In genomic region chr11:6472076-6472475, GRCm38 (mm10) we compare ENCODE assay signal across 10 mouse cellular contexts. TPM values are rescaled to one million over a fixed set of nuclear protein-coding genes. Genes with fewer than 3 reads are reported as not detected.
DNase-seq lines count a peak whose midpoint lies in the region; ATAC-seq and TF ChIP-seq lines count a peak whose summit lies in the region.
"Had no signal": no experiment of that assay in that cellular context is flagged by ENCODE, and none has a peak within 500 bp of the region (broad histone marks: within the 10 kb centered on the region; RNA-seq: fewer than 3 reads in every experiment).

No protein-coding gene starts in this region.

- DNase-seq in 416B (ENCODE audit: low read depth) (peak; percentile 70), MN1 (ENCODE audit: low spot score) (no peak)
- no peak for DNase-seq in liver, embryonic 14.5 days (ENCODE audit: low read depth in 3 of 3, low spot score in 3 of 3)
- DNase-seq in adrenal gland, postnatal 4 days (ENCODE audit: low spot score in 2 of 2): no peak
- DNase-seq in right cerebral cortex, postnatal 36 days (ENCODE audit: low spot score in 2 of 2): no peak
- DNase-seq: B cell, adult 2 months; thymus, postnatal 36 days had no signal

- no peak for TF ChIP-seq CTCF in liver, embryonic 14.5 days (IDR thresholded peaks at IDR 0.05; ENCODE audit: low read depth)

- H3K9me3 ChIP-seq in erythroblast, embryonic 14.5 days (ENCODE audit: control insufficient read depth, low read length): no peaks in the 10 kb centered on the region
- no peaks in the 10 kb centered on the region for H3K9me3 ChIP-seq in forebrain, embryonic 13.5 days (replicated peaks)
- H3K9me3 ChIP-seq in liver, embryonic 14.5 days (ENCODE audit: control insufficient read depth, low read length): no peaks in the 10 kb centered on the region

- H3K36me3 ChIP-seq in erythroblast, embryonic 14.5 days (ENCODE audit: control insufficient read depth): peaks cover 67% of the 10 kb centered on the region
- H3K36me3 ChIP-seq in forebrain, embryonic 13.5 days (ENCODE audit: poor library complexity, severe bottlenecking): peaks cover 13% of the 10 kb centered on the region
- peaks cover 22% of the 10 kb centered on the region for H3K36me3 ChIP-seq in liver, embryonic 14.5 days (replicated peaks; ENCODE audit: control insufficient read depth, insufficient read depth, low read depth)

- no peak for ATAC-seq in erythroblast, adult 5-6 weeks (replicated peaks; ENCODE audit: low FRiP score, poor library complexity, severe bottlenecking)
- ATAC-seq in forebrain, embryonic 13.5 days: no peak
- no peak for ATAC-seq in liver, embryonic 14.5 days (ENCODE audit: insufficient read depth)

- no peak for TF ChIP-seq EP300 in liver, embryonic 14.5 days (IDR thresholded peaks at IDR 0.05; ENCODE audit: low read depth)

- peaks cover 50% of the 10 kb centered on the region for H3K4me1 ChIP-seq in erythroblast, embryonic 14.5 days (ENCODE audit: control insufficient read depth)
- peaks cover 57% of the 10 kb centered on the region for H3K4me1 ChIP-seq in forebrain, embryonic 13.5 days
- H3K4me1 ChIP-seq in liver, embryonic 14.5 days (replicated peaks; ENCODE audit: control insufficient read depth in 2 of 2, insufficient read depth in 2 of 2, low read length in 1 of 2): peaks cover 21 to 24% of the 10 kb centered on the region in 2 experiments

- peak overlapping the region; percentile 87 for H3K4me3 ChIP-seq in erythroblast, embryonic 14.5 days (replicated peaks)
- peak overlapping the region; percentile 99 for H3K4me3 ChIP-seq in forebrain, embryonic 13.5 days
- peak overlapping the region; percentile 43 to 94 for H3K4me3 ChIP-seq in liver, embryonic 14.5 days (ENCODE audit: insufficient read depth in 1 of 2, low read depth in 2 of 2, low read length in 2 of 2)

- no peaks in the 10 kb centered on the region for H3K27me3 ChIP-seq in erythroblast, embryonic 14.5 days (ENCODE audit: control insufficient read depth)
- no peaks in the 10 kb centered on the region for H3K27me3 ChIP-seq in forebrain, embryonic 13.5 days
- no peaks in the 10 kb centered on the region for H3K27me3 ChIP-seq in liver, embryonic 14.5 days (ENCODE audit: control insufficient read depth, insufficient read depth, low read length)

- H3K9ac ChIP-seq in forebrain, embryonic 13.5 days: peak overlapping the region; percentile 64
- peak overlapping the region; percentile 32 for H3K9ac ChIP-seq in liver, embryonic 14.5 days (replicated peaks)

- H3K27ac ChIP-seq in forebrain, embryonic 13.5 days: peak overlapping the region; percentile 48
- no peak overlapping the region for H3K27ac ChIP-seq in liver, embryonic 14.5 days

- peak overlapping the region; percentile 76 for H3K4me2 ChIP-seq in forebrain, embryonic 13.5 days
- H3K4me2 ChIP-seq in liver, embryonic 14.5 days (ENCODE audit: low read depth): peak overlapping the region; percentile 93

RNA-seq across cellular contexts. Expression of gene Purb, which starts 3.6 kb away (rescaled TPM):
- polyA plus RNA-seq in erythroblast, embryonic 14.5 days (2012): 0.79 and 0.95 TPM in 2 replicates
- 16.1 and 21.9 TPM in 2 replicates for total RNA-seq in erythroblast, adult 5-6 weeks (2015; ENCODE audit: low replicate concordance)
- 13.0 and 19.0 TPM in 2 replicates for total RNA-seq in erythroblast, adult 5-6 weeks (2017; ENCODE audit: low replicate concordance)
- polyA plus RNA-seq in forebrain, embryonic 13.5 days (2015; fragmentation: Nextera tagmentation; extraction: Ambion mirVana): 13.9 and 14.8 TPM in 2 replicates
- polyA plus RNA-seq in liver, embryonic 14.5 days (2012; rRNA removed): 4.1 and 6.2 TPM in 2 replicates
- polyA plus RNA-seq in liver, embryonic 14.5 days (2014; fragmentation: Nextera tagmentation; extraction: Ambion mirVana): 6.2 TPM in 2 replicates
- total RNA-seq in adrenal gland, postnatal 4 days (2021): 10 to 100 TPM; 72.9 to 77.4 TPM

RNA-seq across cellular contexts. Expression of gene H2afv, which starts 27.8 kb away (rescaled TPM):
- 4.5 and 8.0 TPM in 2 replicates for polyA plus RNA-seq in erythroblast, embryonic 14.5 days (2012)
- 53.3 and 54.0 TPM in 2 replicates for total RNA-seq in erythroblast, adult 5-6 weeks (2015; ENCODE audit: low replicate concordance)
- total RNA-seq in erythroblast, adult 5-6 weeks (2017; ENCODE audit: low replicate concordance): 32.3 and 44.9 TPM in 2 replicates
- 942 and 1,061 TPM in 2 replicates for polyA plus RNA-seq in forebrain, embryonic 13.5 days (2015; fragmentation: Nextera tagmentation; extraction: Ambion mirVana)
- polyA plus RNA-seq in liver, embryonic 14.5 days (2012; rRNA removed): 35.2 and 44.2 TPM in 2 replicates
- polyA plus RNA-seq in liver, embryonic 14.5 days (2014; fragmentation: Nextera tagmentation; extraction: Ambion mirVana): 117 and 119 TPM in 2 replicates
- 100 to 1,000 TPM; 105 to 130 TPM for total RNA-seq in adrenal gland, postnatal 4 days (2021)

RNA-seq across cellular contexts. Expression of gene Myo1g, which starts 48.7 kb away (rescaled TPM):
- polyA plus RNA-seq in erythroblast, embryonic 14.5 days (2012): 0.15 and 0.20 TPM in 2 replicates
- total RNA-seq in erythroblast, adult 5-6 weeks (2015; ENCODE audit: low replicate concordance): 19.2 and 20.8 TPM in 2 replicates
- 18.7 and 20.8 TPM in 2 replicates for total RNA-seq in erythroblast, adult 5-6 weeks (2017; ENCODE audit: low replicate concordance)
- polyA plus RNA-seq in forebrain, embryonic 13.5 days (2015; fragmentation: Nextera tagmentation; extraction: Ambion mirVana): 0.17 and 0.21 TPM in 2 replicates
- polyA plus RNA-seq in liver, embryonic 14.5 days (2012; rRNA removed): 5.7 and 7.0 TPM in 2 replicates
- 5.4 and 5.7 TPM in 2 replicates for polyA plus RNA-seq in liver, embryonic 14.5 days (2014; fragmentation: Nextera tagmentation; extraction: Ambion mirVana)
- total RNA-seq in adrenal gland, postnatal 4 days (2021): 1 to 10 TPM; 3.1 to 4.8 TPM

RNA-seq across cellular contexts. Expression of gene Ppia, which starts 56.8 kb away (rescaled TPM):
- 5.4 and 5.5 TPM in 2 replicates for polyA plus RNA-seq in erythroblast, embryonic 14.5 days (2012)
- 1,176 and 1,185 TPM in 2 replicates for total RNA-seq in erythroblast, adult 5-6 weeks (2015; ENCODE audit: low replicate concordance)
- total RNA-seq in erythroblast, adult 5-6 weeks (2017; ENCODE audit: low replicate concordance): 351 and 513 TPM in 2 replicates
- polyA plus RNA-seq in forebrain, embryonic 13.5 days (2015; fragmentation: Nextera tagmentation; extraction: Ambion mirVana): 4,373 and 4,619 TPM in 2 replicates
- 1,485 and 1,780 TPM in 2 replicates for polyA plus RNA-seq in liver, embryonic 14.5 days (2012; rRNA removed)
- polyA plus RNA-seq in liver, embryonic 14.5 days (2014; fragmentation: Nextera tagmentation; extraction: Ambion mirVana): 3,165 and 3,291 TPM in 2 replicates
- 1,000 to 10,000 TPM; 1,693 to 1,728 TPM for total RNA-seq in adrenal gland, postnatal 4 days (2021)
